Mouse (Mus musculus): ENCODE measurements around the gene Ghr.

Ghr gene

GRCm38 (mm10) chr15:3582807-3583636 lies at the start of gene Ghr:
TSS of gene Ghr (minus strand) at chr15:3583492.
- in situ Hi-C loops (cut with MboI; ENCODE audit: unreplicated experiment in 2 of 2) = loop anchor here (5.0 to 10.0 kb wide), 3 partner anchors 228 to 381 kb away; no protein-coding TSS in a partner anchor

GRCm38 (mm10) chr15:3622746-3623145 lies 39.5 kb upstream of the Ghr start:
- in situ Hi-C loops (cut with MboI; ENCODE audit: unreplicated experiment in 2 of 2) = no loop called here

- in situ Hi-C loops (cut with MboI; ENCODE audit: unreplicated experiment in 2 of 2) = no loop called here
Observed at GRCm38 (mm10) chr15:3620368-3620767, 37.1 kb upstream of the Ghr start.

GRCm38 (mm10) chr15:3618311-3618710 lies 35.0 kb upstream of the Ghr start:
- in situ Hi-C loops (cut with MboI; ENCODE audit: unreplicated experiment in 2 of 2) = no loop called here

- in situ Hi-C loops (cut with MboI; ENCODE audit: unreplicated experiment in 2 of 2) = no loop called here
Observed at GRCm38 (mm10) chr15:3611961-3612360, 28.7 kb upstream of the Ghr start.

- in situ Hi-C loops (cut with MboI; ENCODE audit: unreplicated experiment in 2 of 2) = no loop called here
Observed at GRCm38 (mm10) chr15:3607951-3608350, 24.7 kb upstream of the Ghr start.

- in situ Hi-C loops (cut with MboI; ENCODE audit: unreplicated experiment in 2 of 2) = no loop called here
Observed at GRCm38 (mm10) chr15:3602098-3602486, 18.8 kb upstream of the Ghr start.

GRCm38 (mm10) chr15:3601422-3602097 lies 18.3 kb upstream of the Ghr start:
- in situ Hi-C loops (cut with MboI; ENCODE audit: unreplicated experiment in 2 of 2) = no loop called here

GRCm38 (mm10) chr15:3587879-3588278 lies 4.6 kb upstream of the Ghr start:
- in situ Hi-C loops (cut with MboI; ENCODE audit: unreplicated experiment in 2 of 2) = loop anchor here (10.0 kb wide), 2 partner anchors 233 to 373 kb away; no protein-coding TSS in a partner anchor

GRCm38 (mm10) chr15:3584361-3584760 lies 1.1 kb upstream of the Ghr start:
- in situ Hi-C loops (cut with MboI; ENCODE audit: unreplicated experiment in 2 of 2) = loop anchor here (5.0 to 10.0 kb wide), 3 partner anchors 230 to 382 kb away; no protein-coding TSS in a partner anchor

GRCm38 (mm10) chr15:3581861-3582806 lies 1.2 kb downstream of the Ghr start:
- in situ Hi-C loops (cut with MboI; ENCODE audit: unreplicated experiment in 2 of 2) = loop anchor here (5.0 to 10.0 kb wide), 3 partner anchors 227 to 380 kb away; no protein-coding TSS in a partner anchor

GRCm38 (mm10) chr15:3581337-3581736 lies 2.0 kb downstream of the Ghr start:
- in situ Hi-C loops (cut with MboI; ENCODE audit: unreplicated experiment in 2 of 2) = loop anchor here (5.0 to 10.0 kb wide), 3 partner anchors 227 to 379 kb away; no protein-coding TSS in a partner anchor

- in situ Hi-C loops (cut with MboI; ENCODE audit: unreplicated experiment in 2 of 2) = loop anchor here (5.0 to 10.0 kb wide), 3 partner anchors 225 to 378 kb away; no protein-coding TSS in a partner anchor
Observed at GRCm38 (mm10) chr15:3580216-3580615, 3.1 kb downstream of the Ghr start.

- in situ Hi-C loops (cut with MboI; ENCODE audit: unreplicated experiment in 2 of 2) = no loop called here
Observed at GRCm38 (mm10) chr15:3578286-3578980, 4.9 kb downstream of the Ghr start.

- in situ Hi-C loops (cut with MboI; ENCODE audit: unreplicated experiment in 2 of 2) = no loop called here
Observed at GRCm38 (mm10) chr15:3569178-3569903, 14.0 kb downstream of the Ghr start.

- in situ Hi-C loops (cut with MboI; ENCODE audit: unreplicated experiment in 2 of 2) = no loop called here
Observed at GRCm38 (mm10) chr15:3564570-3564969, 18.7 kb downstream of the Ghr start.

- in situ Hi-C loops (cut with MboI; ENCODE audit: unreplicated experiment in 2 of 2) = no loop called here
Observed at GRCm38 (mm10) chr15:3563929-3564516, 19.3 kb downstream of the Ghr start.

- in situ Hi-C loops (cut with MboI; ENCODE audit: unreplicated experiment in 2 of 2) = no loop called here
Observed at GRCm38 (mm10) chr15:3563473-3563872, 19.8 kb downstream of the Ghr start.

GRCm38 (mm10) chr15:3558524-3558923 lies 24.8 kb downstream of the Ghr start:
- in situ Hi-C loops (cut with MboI; ENCODE audit: unreplicated experiment in 2 of 2) = no loop called here

All from v-Abl transformed pro-B cells (cell line).